Mouse (Mus musculus) midbrain, embryonic 14.5 days (tissue): Measurements from ENCODE around the gene Clmp. TPM values are rescaled to one million over a fixed set of nuclear protein-coding genes. Genes with fewer than 3 reads are reported as not detected.

Source experiments
- ATAC-seq: fragments of 200-750 bp; cut with Nextera tagmentation; 2 replicates; pipeline ENCODE4 v1.8.0; 2017; ENCODE audit warnings: moderate number of reproducible peaks, moderate library complexity; ENCODE audit not compliant: low FRiP score, low TSS enrichment
- DNase-seq: peaks from one replicate; pipeline ENCODE4 v3.0.0-alpha.2; 2015
- H3K27ac ChIP-seq: fragments of 300-500 bp; sonication (generic); replicated peaks from 2 replicates; pipeline ENCODE4 v1.5.1; 2014; ENCODE audit warnings: mild to moderate bottlenecking, low read depth, low read length, moderate library complexity
- H3K27me3 ChIP-seq: fragments of 300-500 bp; sonication (generic); 2 replicates; pipeline ENCODE4 v1.6.1; 2014; ENCODE audit warnings: low read length, control low read depth, mixed read lengths; ENCODE audit not compliant: control insufficient read depth, insufficient read depth
- H3K36me3 ChIP-seq: fragments of 300-500 bp; sonication (generic); 2 replicates; pipeline ENCODE4 v1.6.1; 2014; ENCODE audit warnings: low read length, control low read depth; ENCODE audit not compliant: control insufficient read depth, insufficient read depth
- H3K4me1 ChIP-seq: fragments of 300-500 bp; sonication (generic); 2 replicates; pipeline ENCODE4 v1.6.1; 2014; ENCODE audit warnings: mild to moderate bottlenecking, antibody characterized with exemption, low read length, control low read depth; ENCODE audit not compliant: control insufficient read depth, insufficient read depth
- H3K4me2 ChIP-seq: fragments of 300-500 bp; sonication (generic); 2 replicates; pipeline ENCODE4 v1.6.1; 2014; ENCODE audit warnings: mild to moderate bottlenecking, low read length, moderate library complexity
- H3K4me3 ChIP-seq: fragments of 300-500 bp; sonication (generic); replicated peaks from 2 replicates; pipeline ENCODE4 v1.5.1; 2014; ENCODE audit warnings: low read depth, low read length
- H3K9ac ChIP-seq: fragments of 300-500 bp; sonication (generic); replicated peaks from 2 replicates; pipeline ENCODE4 v1.6.1; 2014; ENCODE audit warnings: mild to moderate bottlenecking, low read length, moderate library complexity
- H3K9me3 ChIP-seq: fragments of 300-500 bp; sonication (generic); 2 replicates; pipeline ENCODE4 v1.6.1; 2016; ENCODE audit warnings: low read length, control low read depth, mixed read lengths; ENCODE audit not compliant: control insufficient read depth
- WGBS: fragments of 180-500 bp; shearing (Covaris S2); extraction: QIAGEN DNeasy Blood & Tissue Kit; methylation state at CpG from one replicate; pipeline ENCODE4 v1.1.7; 2014; 5-methylcytosine and 5-hydroxymethylcytosine counted together
- polyA plus RNA-seq: library from polyadenylated mRNA; unstranded; fragments of >200 nt; fragmentation: Nextera tagmentation; extraction: Ambion mirVana; gene quantifications from 2 replicates; pipeline ENCODE4 v1.2.1, GENCODE M21; 2014

Gene Clmp
- polyA plus RNA-seq, 1 experiment from 2014 or later = 57.4 TPM

DNA sequence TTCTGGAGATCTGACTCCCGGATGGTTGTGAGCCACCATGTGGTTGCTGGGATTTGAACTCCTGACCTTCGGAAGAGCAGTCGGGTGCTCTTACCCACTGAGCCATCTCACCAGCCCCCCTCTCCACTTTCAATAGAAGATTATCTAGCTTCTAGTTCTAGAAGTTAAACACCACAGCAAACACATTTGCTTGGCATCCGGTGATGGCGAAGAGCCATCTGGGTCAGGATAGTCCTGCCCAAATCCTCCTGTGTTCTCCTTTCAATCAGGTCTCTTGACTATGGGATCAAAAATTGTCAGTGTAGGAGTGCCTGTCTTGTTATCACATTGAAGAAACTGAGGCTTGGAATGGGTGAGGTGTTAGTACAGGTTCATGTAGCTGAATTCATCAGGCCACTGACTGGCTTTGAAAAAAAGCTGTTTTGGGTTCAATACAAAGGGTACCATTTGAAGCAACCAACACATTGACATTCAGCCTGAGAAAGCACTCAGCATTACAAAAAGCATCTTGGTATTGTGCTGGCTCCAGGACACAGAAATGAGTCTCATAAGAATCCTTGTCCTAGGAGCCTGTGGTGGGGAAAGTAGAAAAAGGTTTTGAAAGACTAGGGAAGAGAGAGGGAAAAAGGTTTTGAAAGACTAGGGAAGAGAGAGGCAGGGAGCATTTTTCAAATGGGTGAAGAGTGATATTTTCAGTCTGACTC is 131.7 kb downstream of the Clmp start:
- peaks cover 13% of the 10 kb centered on the region for H3K4me1 ChIP-seq

GRCm38 (mm10) chr9:40825601-40826000 is 139.8 kb downstream of the Clmp start:
- H3K4me1 ChIP-seq = peaks cover 13% of the 10 kb centered on the region
- DNase-seq (no peak), ATAC-seq (no peak)
- H3K27ac ChIP-seq = no peak overlapping the region
- no peak overlapping the region for H3K4me3 ChIP-seq
- 44% methylated on average over 6 of the region's 6 CpGs for WGBS
- no peak overlapping the region for H3K9ac ChIP-seq
- no peak overlapping the region for H3K4me2 ChIP-seq
- no peaks in the 10 kb centered on the region for H3K27me3 ChIP-seq
- H3K36me3 ChIP-seq = no peaks in the 10 kb centered on the region
- no peaks in the 10 kb centered on the region for H3K9me3 ChIP-seq

More for the DNA sequence above, 131.7 kb downstream of the Clmp start:
- no peak for DNase-seq
- H3K27me3 ChIP-seq = no peaks in the 10 kb centered on the region
- no peaks in the 10 kb centered on the region for H3K36me3 ChIP-seq
- H3K9ac ChIP-seq = no peak overlapping the region
- no peak overlapping the region for H3K4me3 ChIP-seq
- ATAC-seq = no peak
- WGBS = 86% methylated on average over 5 of the region's 5 CpGs
- no peak overlapping the region for H3K4me2 ChIP-seq
- H3K27ac ChIP-seq = 0 out of 2 replicates have a peak overlapping the region, but pooled peaks have one; percentile 32
- no peaks in the 10 kb centered on the region for H3K9me3 ChIP-seq

DNA sequence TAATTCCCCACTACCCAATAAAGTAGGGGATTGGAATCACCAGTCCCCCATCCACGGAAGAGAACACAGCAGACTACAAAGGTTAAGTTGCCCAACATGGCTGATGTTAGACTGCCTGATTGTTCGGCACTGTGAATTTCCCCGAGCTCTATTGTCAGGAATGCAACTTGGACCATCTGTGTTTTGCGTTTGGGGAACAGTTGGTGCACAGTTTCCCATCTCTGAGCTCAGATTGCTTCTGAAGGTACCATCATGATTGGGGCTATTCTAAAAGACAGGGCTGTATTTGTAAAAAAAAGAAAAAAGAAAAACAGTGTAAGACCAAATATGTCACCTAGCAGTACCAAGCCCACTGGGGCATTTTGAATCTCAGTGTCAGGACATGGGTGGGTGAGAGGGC is 141.6 kb downstream of the Clmp start:
- Histone ChIP-seq H3K4me3 (no peak overlapping the region), H3K9ac (no peak overlapping the region), H3K36me3 (no peaks in the 10 kb centered on the region), H3K9me3 (no peaks in the 10 kb centered on the region), H3K27ac (no peak overlapping the region), H3K4me2 (no peak overlapping the region), H3K4me1 (peaks cover under 1% of the 10 kb centered on the region; the same call in 1 of the 2 replicates), H3K27me3 (no peaks in the 10 kb centered on the region)
- ATAC-seq (no peak), DNase-seq (no peak)
- 87% methylated on average over 4 of the region's 4 CpGs for WGBS

GRCm38 (mm10) chr9:40834569-40834968 is 148.8 kb downstream of the Clmp start:
- Histone ChIP-seq H3K27me3 (no peaks in the 10 kb centered on the region), H3K36me3 (no peaks in the 10 kb centered on the region), H3K9ac (no peak overlapping the region), H3K4me2 (no peak overlapping the region), H3K27ac (no peak overlapping the region), H3K9me3 (no peaks in the 10 kb centered on the region), H3K4me1 (no peaks in the 10 kb centered on the region), H3K4me3 (no peak overlapping the region)
- no peak for ATAC-seq
- DNase-seq = peak; percentile 95
- WGBS = 9% methylated on average over 12 of the region's 12 CpGs

Other genes starting within 250 kb of the Clmp start
- 11.3 and 15.4 TPM in 2 replicates for gene Gramd1b, start 154.6 kb upstream of the Clmp start, polyA plus RNA-seq
- not detected in 2 replicates for gene Gm21915, start 15.3 kb upstream of the Clmp start, polyA plus RNA-seq
- 2,437 and 3,041 TPM in 2 replicates for gene Hspa8, start 115.0 kb downstream of the Clmp start, polyA plus RNA-seq
- gene Bsx, start 188.2 kb downstream of the Clmp start, polyA plus RNA-seq = 0.09 TPM in 1 of 2 replicates, not detected in the other